Mouse (Mus musculus) thymus, postnatal 10 days (tissue): ENCODE results near the gene Noxo1.
"Not testable (repeated sequence)": the region's sequence is repeated elsewhere in the genome, so short reads cannot be mapped to it uniquely, and the experiment has no call there.

Source experiments
- DNase-seq, 2 experiments: peaks; one replicate each; pipeline ENCODE4 v3.0.0; 2021; ENCODE audit warnings: low spot score in 2 of 2

Gene Noxo1

DNA sequence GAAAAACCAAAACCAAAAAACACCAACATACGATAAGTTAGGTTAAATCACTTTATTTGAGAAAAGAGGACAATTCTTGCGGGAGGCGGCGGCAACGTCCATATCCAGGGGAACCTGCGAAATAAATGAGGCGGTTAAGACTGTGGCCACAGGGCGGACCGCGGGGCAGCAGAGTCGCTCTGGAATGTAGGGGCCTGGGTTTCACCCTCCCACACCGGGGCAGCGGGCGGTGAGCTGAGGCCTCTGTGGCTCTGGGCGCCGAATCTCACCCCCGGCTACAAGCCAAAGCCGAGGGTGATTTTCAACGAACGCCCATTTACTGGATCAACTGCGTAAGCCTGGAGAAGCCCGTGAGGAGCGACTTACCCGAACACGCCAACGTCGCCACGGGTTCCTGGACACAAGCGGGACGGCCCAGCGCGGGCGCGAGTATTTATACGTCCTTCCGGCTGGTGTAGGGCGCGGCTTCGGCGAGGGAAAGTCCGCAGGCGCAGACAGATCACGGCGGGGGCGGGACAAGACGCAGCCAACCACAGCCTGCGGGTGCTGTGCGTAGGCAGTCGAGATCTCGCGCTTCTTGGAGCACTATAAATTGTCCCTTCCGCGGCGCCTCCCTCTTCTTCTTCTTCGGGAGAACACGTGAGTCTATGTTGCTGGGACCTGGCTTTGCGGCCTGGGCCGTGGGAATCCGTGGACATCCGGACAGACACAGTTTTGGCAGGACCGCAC, 23.6 kb downstream of the Noxo1 start:
- DNase-seq: peak; percentile 96 to 97

DNA sequence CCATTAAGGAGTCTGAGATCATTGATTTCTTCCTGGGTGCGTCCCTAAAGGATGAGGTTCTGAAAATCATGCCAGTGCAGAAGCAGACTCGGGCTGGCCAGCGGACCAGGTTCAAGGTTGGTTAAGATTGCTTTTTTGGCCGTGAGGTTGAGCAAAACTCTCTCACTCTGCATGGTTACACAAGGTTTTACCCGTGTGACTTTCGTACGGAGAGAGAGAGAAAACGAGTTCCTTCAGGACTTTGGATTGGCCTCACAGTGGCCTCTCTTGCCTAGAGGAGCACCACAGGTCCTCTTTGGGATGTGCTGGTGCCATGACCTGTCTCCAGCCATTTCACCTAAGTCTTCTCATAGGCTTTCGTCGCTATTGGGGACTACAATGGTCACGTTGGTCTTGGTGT, 24.6 kb downstream of the Noxo1 start:
- not testable (repeated sequence) for DNase-seq

DNA sequence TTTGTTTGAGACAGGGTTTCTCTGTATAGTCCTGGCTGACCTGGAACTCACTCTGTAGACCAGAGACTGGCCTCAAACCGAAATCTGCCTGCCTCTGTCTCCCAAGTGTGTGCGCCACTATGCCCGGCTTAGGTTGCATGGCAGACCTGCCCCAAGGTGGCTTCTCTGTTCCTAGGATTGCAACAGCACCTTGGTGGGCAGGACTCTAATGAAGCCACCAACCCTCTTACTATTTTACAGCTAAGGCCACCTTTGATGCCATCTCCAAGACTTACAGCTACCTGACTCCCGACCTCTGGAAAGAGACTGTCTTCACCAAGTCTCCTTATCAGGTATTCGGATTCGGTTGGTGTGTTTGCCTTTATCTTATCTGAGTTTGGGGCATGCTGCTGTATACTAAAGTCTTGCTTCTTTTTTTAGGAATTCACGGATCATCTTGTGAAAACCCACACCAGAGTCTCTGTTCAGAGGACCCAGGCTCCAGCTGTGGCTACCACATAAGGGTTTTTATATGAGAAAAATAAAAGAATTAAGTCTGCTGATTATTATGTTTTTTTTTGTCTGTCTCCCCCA, 25.4 kb downstream of the Noxo1 start:
- DNase-seq: not testable (repeated sequence)

DNA sequence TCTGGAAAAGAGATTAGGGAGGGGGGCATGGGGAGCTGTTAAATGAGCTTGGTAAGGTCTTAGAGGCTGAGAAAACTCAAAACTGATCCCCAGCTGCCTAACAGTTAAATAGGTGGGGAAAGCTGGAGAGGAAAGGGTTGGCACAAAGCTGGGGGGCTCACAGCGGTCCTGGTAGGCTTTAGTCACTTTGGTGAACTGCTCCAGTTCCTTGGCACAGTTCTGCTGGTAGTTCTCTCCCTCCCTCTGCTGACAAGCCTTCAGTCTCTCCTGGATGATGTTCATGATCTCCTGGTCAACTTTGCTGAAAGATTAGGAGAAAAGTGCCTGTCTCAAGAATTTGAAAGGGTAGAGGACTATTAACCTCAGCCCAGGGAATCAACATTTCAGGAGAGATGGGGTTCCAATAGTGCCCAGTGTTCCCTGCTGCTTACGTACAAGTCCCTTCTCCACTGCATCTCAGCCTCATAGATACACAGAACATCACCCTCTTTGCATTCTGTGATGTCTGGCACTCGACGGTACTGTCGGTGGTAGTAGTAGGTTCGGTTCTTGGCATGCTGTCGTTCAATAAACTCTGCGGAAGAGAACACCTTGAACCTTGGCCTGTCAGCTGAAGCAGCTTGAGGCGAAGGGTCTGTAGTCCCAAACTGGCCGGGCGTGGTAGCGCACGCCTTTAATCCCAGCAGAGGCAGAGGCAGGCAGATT, 26.3 kb downstream of the Noxo1 start:
- no peak for DNase-seq

DNA sequence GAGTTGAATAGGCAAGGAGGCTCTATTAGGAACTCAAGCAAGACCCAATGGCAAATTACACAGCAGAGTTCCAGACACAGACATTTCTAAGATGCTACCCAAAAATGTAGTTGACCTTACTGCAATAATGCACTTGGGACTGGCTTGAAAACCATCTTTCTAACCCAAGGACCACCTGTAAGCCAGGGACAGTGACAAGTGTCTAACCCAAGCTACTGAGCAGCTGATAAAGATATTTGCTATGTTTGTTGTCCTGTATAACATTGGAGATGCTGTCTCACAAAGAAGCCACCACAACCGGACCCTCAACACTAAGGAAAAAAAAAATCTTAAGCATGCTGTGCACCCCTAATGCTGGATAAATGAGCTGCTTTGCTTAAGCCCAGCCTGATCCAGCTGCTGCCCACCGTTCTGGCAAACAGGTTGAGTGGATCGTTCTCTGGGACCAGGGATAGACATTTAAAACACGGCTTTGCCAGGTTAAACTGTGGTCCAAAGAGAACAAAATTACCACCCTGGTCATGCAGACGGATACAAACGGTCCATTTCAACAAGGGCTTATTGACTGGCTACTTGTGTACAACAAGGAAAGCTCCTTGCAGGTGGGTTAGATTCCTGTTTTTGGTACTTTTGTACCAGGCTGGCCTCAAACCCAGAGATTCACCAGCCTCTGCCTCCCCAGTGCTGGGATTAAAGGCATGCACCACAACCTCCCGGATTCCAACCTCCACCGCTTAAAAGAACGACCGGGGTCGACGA, 27.3 kb downstream of the Noxo1 start:
- no peak for DNase-seq

DNA sequence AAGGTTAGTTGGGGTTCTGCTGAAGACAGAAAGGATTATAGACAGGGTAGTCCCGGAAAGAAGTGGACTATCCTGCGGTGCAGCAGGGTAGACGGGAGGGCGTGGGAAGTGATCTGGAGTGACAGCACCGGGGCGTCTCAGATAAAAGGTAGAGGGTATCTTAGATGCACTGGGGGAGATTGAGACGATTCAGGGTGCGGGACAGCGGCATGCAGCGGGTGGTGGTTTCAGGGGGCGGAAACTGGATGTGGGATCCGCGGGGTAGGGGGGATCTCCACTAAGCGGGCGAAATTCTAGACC, 27.8 kb downstream of the Noxo1 start:
- DNase-seq: no peak

DNA sequence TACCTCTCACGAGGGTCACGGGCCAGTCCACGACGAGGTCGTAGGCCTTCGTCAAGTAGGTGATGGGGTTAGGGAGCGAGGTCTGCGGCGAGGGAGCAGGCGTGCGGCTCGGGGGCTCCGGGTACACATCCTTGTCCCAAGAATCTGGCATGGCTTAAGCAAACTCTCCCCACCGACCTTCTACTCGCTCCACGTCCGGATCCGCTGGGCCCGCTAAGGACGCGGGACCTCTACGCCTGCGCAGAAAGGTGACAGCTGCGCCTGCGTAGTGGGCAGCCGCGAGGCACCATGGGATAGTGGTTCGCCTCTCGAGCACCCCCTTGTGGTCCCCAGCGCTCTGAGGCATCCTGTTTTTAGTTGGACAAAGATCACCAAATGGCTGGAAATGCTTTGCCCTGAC, 28.1 kb downstream of the Noxo1 start, which contains the start of gene Ndufb10:
Gene Ndufb10, minus strand, starts transcription at position 295 of the 400 bp plus-strand sequence.
- peak; percentile 89 to 98 for DNase-seq

DNA sequence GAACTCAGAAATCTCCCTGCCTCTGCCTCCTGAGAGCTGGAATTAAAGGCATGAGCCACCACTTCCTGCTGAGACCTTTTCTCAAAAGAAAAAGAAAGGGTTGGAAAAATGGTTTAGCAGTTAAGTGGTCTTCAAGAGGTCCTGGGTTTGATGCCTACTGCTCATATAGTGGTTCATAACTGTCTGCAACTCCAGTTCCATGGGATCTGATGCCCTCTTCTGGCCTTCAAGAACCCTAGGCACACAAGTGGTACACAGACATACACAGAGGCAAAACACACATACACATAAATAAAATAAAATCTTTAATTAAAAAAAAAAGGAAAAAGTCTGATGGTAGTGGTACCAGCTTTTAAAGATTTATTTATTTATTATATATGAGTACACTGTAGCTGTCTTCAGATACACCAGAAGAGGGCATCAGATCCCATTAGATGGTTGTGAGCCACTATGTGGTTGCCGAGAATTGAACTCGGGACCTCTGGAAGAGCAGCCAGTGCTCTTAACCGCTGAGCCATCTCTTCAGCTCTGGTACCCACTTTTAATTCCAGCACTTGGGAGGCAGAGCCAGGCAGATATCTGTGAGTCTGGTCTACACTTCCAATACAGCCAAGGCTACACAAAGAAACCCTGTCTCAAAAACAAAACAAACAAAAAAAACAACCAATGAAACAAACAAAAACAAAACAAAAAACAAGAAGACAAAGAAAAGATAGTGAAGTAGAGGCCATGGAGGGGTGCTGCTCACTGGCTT, 29.8 kb downstream of the Noxo1 start:
- DNase-seq: no peak

DNA sequence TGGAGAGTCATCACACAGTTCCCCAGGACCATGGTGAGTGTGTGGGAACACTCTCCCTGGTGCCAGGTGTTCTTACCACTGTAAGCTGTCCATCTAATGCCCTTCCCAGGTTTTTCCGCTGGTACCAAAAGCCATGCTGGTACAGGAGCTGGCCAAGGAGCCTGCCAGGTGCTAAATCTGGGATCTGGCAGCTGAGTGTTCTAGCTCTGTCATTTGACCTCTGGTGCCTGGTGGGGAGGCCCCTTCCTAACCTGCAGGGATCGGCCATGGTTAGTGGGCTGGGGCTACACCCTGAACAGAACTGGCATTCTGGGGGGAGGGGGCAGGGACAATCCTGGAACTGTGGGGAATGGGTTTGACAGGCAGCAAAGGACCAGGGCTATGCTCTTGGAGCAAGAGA, 31.6 kb downstream of the Noxo1 start, which contains the start of gene Rpl3l:
Gene Rpl3l, plus strand, starts transcription at position 203 of the 400 bp plus-strand sequence.
- no peak for DNase-seq

DNA sequence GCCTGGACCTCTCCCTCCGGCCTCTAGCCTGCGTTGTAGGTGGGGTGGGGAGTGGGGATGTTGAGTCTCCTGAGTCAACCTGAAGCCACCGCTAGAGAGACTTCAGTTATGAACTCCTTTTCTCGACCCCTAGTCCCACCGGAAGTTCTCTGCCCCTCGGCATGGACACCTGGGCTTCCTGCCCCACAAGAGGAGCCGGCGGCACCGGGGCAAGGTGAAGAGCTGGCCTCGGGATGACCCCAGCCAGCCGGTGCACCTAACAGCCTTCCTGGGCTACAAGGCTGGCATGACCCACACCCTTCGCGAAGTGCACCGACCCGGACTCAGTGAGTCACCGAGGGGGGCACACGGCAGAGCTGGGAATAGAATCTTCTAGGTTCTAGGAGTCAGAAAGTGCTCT, 32.1 kb downstream of the Noxo1 start:
- no peak for DNase-seq

DNA sequence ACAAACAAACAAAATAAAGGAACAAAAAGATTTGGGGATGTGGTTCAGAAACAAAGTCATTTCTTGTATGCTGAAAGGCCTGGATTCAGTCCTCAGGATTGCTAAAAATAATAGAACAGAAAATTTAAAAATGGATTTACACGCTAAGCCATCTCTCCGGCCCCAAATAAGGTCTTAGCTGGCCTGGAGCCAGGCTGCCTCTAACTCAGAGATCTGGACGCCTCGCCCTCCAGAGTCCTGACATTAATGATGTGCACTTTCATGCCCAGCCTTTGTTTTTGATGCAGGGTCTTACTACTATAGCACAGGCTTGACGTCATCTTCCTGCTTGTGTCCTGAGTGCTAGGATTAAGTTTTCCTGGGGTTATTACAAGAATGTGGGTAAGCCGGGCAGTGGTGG, 33.0 kb downstream of the Noxo1 start:
- no peak for DNase-seq

DNA sequence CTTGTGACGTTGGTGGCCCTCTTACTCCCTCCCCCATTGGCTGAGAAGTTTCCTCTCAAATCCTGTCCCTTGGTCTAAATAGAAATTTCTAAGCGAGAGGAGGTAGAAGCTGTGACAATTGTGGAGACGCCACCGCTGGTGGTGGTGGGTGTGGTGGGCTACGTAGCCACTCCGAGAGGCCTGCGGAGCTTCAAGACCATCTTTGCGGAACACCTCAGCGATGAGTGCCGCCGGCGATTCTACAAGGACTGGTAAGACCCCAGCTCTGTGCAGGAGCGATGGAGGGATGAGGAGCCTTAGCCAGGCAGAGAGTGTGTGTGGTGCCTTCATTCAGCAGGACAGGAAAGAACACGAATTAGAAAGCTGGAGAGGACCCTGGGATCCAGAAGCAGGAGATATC, 34.8 kb downstream of the Noxo1 start:
- no peak for DNase-seq

DNA sequence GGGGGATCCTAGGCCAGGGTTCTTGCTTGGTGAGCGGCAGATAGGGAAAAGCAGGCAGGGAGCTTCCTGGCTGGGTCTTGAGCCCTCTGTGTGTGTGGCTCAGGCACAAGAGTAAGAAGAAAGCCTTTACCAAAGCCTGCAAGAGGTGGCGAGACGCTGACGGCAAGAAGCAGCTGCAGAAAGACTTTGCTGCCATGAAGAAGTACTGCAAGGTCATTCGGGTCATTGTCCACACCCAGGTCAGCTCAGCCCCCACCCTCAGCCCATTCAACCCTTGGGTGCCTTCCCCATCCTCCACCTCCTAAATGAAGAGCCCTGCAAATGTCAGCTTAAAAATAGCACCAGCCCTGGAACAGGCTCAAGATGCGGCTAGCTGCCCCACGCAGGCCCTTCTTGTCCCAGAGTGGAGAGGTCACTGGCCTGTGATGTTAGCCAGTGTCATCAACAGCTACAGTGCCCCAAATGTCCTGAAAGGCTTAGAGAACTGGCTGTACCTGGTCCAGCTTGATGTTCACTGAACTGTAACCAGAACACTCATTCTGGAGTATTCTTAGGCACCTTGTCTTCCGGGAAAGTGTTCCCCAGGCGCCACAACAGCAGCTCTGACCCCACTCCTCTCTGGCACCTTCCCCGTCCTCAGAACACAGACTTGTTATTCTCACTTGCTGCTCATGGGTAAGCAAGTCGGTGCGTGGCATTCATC, 36.4 kb downstream of the Noxo1 start:
- no peak for DNase-seq

DNA sequence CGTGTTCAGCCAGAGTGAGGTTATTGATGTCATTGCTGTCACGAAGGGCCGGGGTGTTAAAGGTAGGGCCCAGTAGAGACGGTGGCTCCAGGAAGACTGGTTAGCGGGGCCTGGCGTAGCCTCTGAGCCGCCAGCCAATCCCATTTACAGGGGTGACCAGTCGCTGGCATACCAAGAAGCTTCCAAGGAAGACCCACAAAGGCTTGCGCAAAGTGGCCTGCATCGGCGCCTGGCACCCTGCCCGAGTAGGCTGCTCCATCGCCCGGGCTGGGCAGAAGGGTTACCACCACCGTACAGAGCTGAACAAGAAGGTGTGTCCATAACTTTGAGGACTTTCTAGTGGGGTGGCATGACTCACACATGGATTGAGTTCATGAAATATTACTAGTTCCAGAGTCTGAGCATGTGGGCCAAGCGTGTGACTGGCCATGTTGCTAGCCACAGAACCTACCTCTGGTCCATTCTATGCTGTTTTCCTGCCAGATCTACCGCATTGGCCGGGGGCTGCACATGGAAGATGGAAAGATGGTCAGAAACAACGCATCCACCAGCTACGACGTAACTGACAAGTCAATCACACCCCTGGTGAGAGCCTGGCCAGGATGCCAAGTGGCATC, 37.5 kb downstream of the Noxo1 start:
- no peak for DNase-seq

DNA sequence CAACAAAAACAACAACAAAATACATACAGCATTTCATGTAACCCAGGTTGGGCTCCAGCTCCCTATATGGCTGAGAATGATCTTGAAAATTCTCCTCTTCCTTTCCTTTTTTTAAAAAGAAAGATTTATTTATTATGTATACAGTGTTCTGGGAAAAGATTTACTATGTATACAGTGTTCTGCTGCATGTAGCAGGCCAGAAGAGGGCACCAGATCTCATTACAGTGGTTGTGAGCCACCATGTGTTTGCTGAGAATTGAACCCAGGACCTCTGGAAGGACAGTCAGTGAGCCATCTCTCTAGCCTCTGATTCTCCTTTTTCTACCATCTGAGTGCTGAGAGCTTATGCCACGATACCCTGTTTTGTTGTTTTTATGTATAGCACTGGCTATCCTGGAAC, 38.5 kb downstream of the Noxo1 start:
- DNase-seq: no peak

DNA sequence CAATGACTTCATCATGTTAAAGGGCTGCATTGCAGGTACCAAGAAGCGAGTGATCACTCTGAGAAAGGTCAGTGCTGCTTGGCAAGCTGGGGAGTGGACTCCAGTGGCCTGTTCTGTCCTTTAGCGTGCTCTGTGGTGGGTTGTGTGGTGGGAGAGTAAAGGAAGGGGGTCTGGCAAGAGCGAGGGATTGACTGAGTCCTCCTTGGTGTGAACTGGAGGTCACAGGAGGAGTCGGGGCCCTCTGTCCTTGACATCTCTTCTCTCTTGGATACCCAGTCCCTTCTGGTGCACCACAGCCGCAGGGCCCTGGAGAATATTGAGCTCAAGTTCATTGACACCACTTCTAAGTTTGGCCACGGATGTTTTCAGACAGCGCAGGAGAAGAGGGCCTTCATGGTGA, 39.4 kb downstream of the Noxo1 start:
- no peak for DNase-seq

DNA sequence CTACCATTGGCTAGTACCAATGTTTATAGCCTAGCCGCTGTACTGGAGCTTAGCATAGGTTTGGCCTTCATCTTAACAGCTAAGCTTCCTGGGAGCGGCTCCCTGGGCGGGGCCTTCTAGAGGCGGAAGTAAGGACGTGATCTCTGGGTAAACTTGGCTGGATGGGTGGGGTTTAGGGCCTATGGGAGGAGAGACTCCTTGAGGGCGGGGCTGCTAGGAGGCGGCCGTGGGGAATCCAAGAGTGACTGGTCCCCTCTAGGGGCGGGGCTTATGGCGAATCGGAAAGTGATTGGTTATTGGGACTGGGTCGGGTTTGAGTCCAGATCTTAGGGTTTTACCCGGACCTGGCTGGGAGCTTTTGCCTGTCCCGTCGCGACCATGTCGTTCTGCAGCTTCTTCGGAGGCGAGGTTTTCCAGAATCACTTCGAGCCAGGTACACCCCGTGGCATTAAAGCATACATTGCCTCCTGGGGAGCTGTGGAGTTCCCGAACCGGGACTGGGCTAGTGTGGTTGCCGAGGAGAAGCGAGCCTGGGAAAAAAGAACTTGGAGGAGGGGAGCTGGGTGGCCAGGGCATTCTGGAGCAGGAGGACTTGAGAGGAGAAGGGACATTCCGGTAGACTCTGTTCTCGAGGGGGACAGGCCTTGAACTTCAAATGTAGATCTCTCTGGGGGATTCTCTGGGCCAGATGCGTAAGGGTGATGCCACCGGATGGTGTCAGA, 40.5 kb downstream of the Noxo1 start, which contains the start of gene Msrb1:
Gene Msrb1, plus strand, starts transcription at position 313 of the 722 bp plus-strand sequence.
- peak; percentile 93 to 97 for DNase-seq

DNA sequence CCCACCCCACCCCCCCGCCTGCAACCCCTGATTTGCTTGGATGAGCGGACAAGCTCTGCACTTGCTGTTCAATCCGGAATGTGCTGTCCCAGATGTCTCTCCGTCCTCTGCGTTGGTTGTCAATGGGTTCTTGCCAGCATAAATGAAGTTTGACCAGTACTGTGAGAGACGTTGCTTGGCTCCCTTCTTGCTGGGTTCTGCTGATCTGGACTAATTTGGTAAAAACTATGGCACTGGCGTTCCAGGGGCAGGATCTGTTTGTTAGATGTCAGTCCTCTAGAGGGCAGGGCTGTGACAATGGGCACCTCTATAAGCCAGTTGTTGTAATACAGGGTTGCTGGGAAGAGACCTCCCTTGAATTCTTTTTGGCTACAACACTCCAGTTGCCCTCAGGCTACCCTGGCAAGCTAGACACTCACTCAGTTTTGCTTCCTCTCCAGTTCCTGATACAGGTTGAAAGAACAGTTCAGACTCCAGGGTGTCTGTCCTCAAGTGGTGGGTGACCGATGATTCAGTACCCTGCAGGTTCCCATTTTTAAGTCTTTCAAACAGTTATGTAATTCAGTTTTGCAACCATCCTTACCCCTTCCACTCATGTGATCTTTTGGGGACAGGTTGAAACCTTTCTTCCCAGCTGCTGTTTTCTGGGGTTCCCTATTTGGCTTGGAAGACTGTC, 41.2 kb downstream of the Noxo1 start:
- DNase-seq: no peak

DNA sequence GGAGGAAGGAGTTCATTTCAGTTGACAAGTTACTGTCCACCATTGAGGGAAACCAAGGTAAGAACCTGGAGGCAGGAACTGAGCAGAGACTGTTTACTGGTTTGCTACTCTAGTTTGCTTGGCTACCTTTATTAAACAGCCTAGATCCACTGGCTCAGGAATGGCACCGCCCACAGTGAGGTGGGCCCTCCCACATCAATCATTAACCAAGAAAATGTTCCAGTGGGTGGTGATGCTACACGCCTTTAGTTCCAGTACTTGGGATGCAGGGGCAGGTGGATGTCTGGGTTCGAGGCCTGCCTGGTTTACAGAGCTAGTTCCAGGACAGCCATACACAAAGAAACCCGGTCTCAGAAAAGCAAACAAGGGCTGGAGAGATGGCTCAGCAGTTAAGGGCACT, 42.2 kb downstream of the Noxo1 start:
- no peak for DNase-seq
